8 mouse cellular contexts compared by ENCODE assay signal in genomic region chr5:50059586-50059985, GRCm38 (mm10). TPM values are rescaled to one million over a fixed set of nuclear protein-coding genes. Genes with fewer than 3 reads are reported as not detected.
DNase-seq lines count a peak whose midpoint lies in the region; ATAC-seq and TF ChIP-seq lines count a peak whose summit lies in the region.

No protein-coding gene starts in this region.

- no peak for TF ChIP-seq EP300 in ES-Bruce4 (IDR thresholded peaks at IDR 0.05; ENCODE audit: insufficient read depth, low read depth, low read length)

- WGBS in forebrain, embryonic 10.5 days = 89% methylated on average over 7 of the region's 7 CpGs
- WGBS in kidney, embryonic 15.5 days = 82% methylated on average over 7 of the region's 7 CpGs
- WGBS in lung, embryonic 16.5 days = 64% methylated on average over 7 of the region's 7 CpGs

- no peak for TF ChIP-seq POLR2A in ES-Bruce4 (IDR thresholded peaks at IDR 0.05; ENCODE audit: insufficient read depth, low read length)

- H3K27me3 ChIP-seq in ES-Bruce4 (ENCODE audit: control insufficient read depth, insufficient read depth, low read length, poor library complexity, severe bottlenecking) = no peaks in the 10 kb centered on the region; the same call in 1 of the 2 replicates
- H3K27me3 ChIP-seq in forebrain, embryonic 10.5 days (ENCODE audit: poor library complexity, severe bottlenecking) = no peaks in the 10 kb centered on the region
- no peaks in the 10 kb centered on the region for H3K27me3 ChIP-seq in kidney, embryonic 15.5 days
- no peaks in the 10 kb centered on the region for H3K27me3 ChIP-seq in lung, embryonic 16.5 days (ENCODE audit: control insufficient read depth, insufficient read depth, low read depth, low read length)

- H3K9ac ChIP-seq in ES-Bruce4 (ENCODE audit: low read depth, poor library complexity, severe bottlenecking) = peak overlapping the region; percentile 90
- 0 out of 2 replicates have a peak overlapping the region, but pooled peaks have one; percentile 98 for H3K9ac ChIP-seq in kidney, embryonic 15.5 days
- no peak overlapping the region; the same call in 1 of the 2 replicates for H3K9ac ChIP-seq in lung, embryonic 16.5 days (ENCODE audit: low read length)

- peak overlapping the region; percentile 68 for H3K4me2 ChIP-seq in kidney, embryonic 15.5 days
- peak overlapping the region; percentile 91 for H3K4me2 ChIP-seq in lung, embryonic 16.5 days (ENCODE audit: low read depth, low read length)

- no peaks in the 10 kb centered on the region; the same call in 1 of the 2 replicates for H3K9me3 ChIP-seq in ES-Bruce4 (replicated peaks; ENCODE audit: control insufficient read depth, insufficient read depth, low read length, poor library complexity, severe bottlenecking)
- no peaks in the 10 kb centered on the region for H3K9me3 ChIP-seq in forebrain, embryonic 10.5 days
- H3K9me3 ChIP-seq in kidney, embryonic 15.5 days (replicated peaks) = no peaks in the 10 kb centered on the region
- no peaks in the 10 kb centered on the region for H3K9me3 ChIP-seq in lung, embryonic 16.5 days (ENCODE audit: control insufficient read depth, low read length)

- H3K36me3 ChIP-seq in ES-Bruce4 (ENCODE audit: control insufficient read depth, insufficient read depth, low read length, poor library complexity, severe bottlenecking) = no peaks in the 10 kb centered on the region
- peaks cover 1% of the 10 kb centered on the region; the same call in 1 of the 2 replicates for H3K36me3 ChIP-seq in forebrain, embryonic 10.5 days (replicated peaks)
- no peaks in the 10 kb centered on the region for H3K36me3 ChIP-seq in kidney, embryonic 15.5 days
- H3K36me3 ChIP-seq in lung, embryonic 16.5 days (ENCODE audit: control insufficient read depth, insufficient read depth, low read length) = no peaks in the 10 kb centered on the region

- 0 out of 2 replicates have a peak, but pooled peaks have one; percentile 30 for ATAC-seq in kidney, embryonic 15.5 days (replicated peaks; ENCODE audit: low FRiP score)
- ATAC-seq in lung, embryonic 16.5 days (ENCODE audit: low read depth) = peak; percentile 34
- no peak for ATAC-seq in megakaryocyte progenitor cell, adult 5-6 weeks (replicated peaks; ENCODE audit: poor library complexity)
- no peak for ATAC-seq in inflammation-experienced regulatory T-cells, adult 6 months

- H3K4me3 ChIP-seq in ES-Bruce4 (ENCODE audit: low read depth, low read length) = no peak overlapping the region
- H3K4me3 ChIP-seq in forebrain, embryonic 10.5 days = peak overlapping the region; percentile 87
- H3K4me3 ChIP-seq in kidney, embryonic 15.5 days (replicated peaks) = peak overlapping the region; percentile 98
- peak overlapping the region; percentile 96; the same call in 1 of the 2 replicates for H3K4me3 ChIP-seq in lung, embryonic 16.5 days (ENCODE audit: low read length)

- DNase-seq in forebrain, embryonic 10.5 days (ENCODE audit: extremely low spot score, low spot score) = no peak
- no peak for DNase-seq in spleen, postnatal 10 days (ENCODE audit: low spot score in 2 of 2)
- no peak for DNase-seq in urinary bladder, postnatal 36 days (ENCODE audit: low spot score in 2 of 2)

- peaks cover 2% of the 10 kb centered on the region for H3K4me1 ChIP-seq in ES-Bruce4 (ENCODE audit: control insufficient read depth, insufficient read depth, low read length)
- H3K4me1 ChIP-seq in forebrain, embryonic 10.5 days = peaks cover 32% of the 10 kb centered on the region
- peaks cover 30% of the 10 kb centered on the region for H3K4me1 ChIP-seq in kidney, embryonic 15.5 days
- peaks cover 8% of the 10 kb centered on the region for H3K4me1 ChIP-seq in lung, embryonic 16.5 days (replicated peaks; ENCODE audit: control insufficient read depth, insufficient read depth, low read length)

- no peak overlapping the region for H3K27ac ChIP-seq in ES-Bruce4 (ENCODE audit: insufficient read depth, low read length)
- peak overlapping the region; percentile 99; the same call in 1 of the 2 replicates for H3K27ac ChIP-seq in forebrain, embryonic 10.5 days
- peak overlapping the region; percentile 94 for H3K27ac ChIP-seq in kidney, embryonic 15.5 days
- H3K27ac ChIP-seq in lung, embryonic 16.5 days (ENCODE audit: low read length) = peak overlapping the region; percentile 91; the same call in 1 of the 2 replicates

- TF ChIP-seq CTCF in ES-Bruce4 (IDR thresholded peaks at IDR 0.05; ENCODE audit: low read depth, low read length) = no peak

RNA-seq across cellular contexts. Expression of gene Adgra3, which starts 0.8 kb away (rescaled TPM):
- polyA plus RNA-seq in ES-Bruce4 (2011; ENCODE audit: insufficient read depth, insufficient read length, low read depth, missing spikeins) = 38.3 and 43.8 TPM in 2 replicates
- 34.9 and 38.1 TPM in 2 replicates for polyA plus RNA-seq in forebrain, embryonic 10.5 days (2016; fragmentation: Nextera tagmentation; extraction: Ambion mirVana)
- polyA plus RNA-seq in kidney, embryonic 15.5 days (2015; fragmentation: Nextera tagmentation; extraction: Ambion mirVana) = 39.3 and 40.1 TPM in 2 replicates
- polyA plus RNA-seq in lung, embryonic 16.5 days (2015; fragmentation: Nextera tagmentation; extraction: Ambion mirVana) = 10.0 and 16.0 TPM in 2 replicates
- total RNA-seq in megakaryocyte progenitor cell, adult 5-6 weeks (2015) = 5.4 and 7.4 TPM in 2 replicates
- total RNA-seq in megakaryocyte progenitor cell, adult 5-6 weeks (2017) = 4.0 and 4.7 TPM in 2 replicates
- polyA plus RNA-seq in inflammation-experienced regulatory T-cells, adult 6 months (2017; shearing (Covaris generic)) = not detected

Comparison
In these comparisons a context has a peak if more than half of its experiments do, and no peak if none do; other contexts are left out.
1. ATAC-seq: peak in kidney, embryonic 15.5 days (single experiment) and lung, embryonic 16.5 days (single experiment); none in megakaryocyte progenitor cell, adult 5-6 weeks (single experiment) and inflammation-experienced regulatory T-cells, adult 6 months (single experiment).